Mouse (Mus musculus) retina, postnatal 7 days (tissue): Measurements from ENCODE around the gene E130309D02Rik.

Experiments
- DNase-seq: peaks from one replicate; pipeline ENCODE4 v3.0.0-alpha.2; 2012; ENCODE audit warnings: low read depth, low spot score

E130309D02Rik gene

GRCm38 (mm10) chr5:143268985-143269362 is 46.2 kb downstream of the E130309D02Rik start:
- DNase-seq, result no peak

- DNase-seq, result no peak
These were observed 48.4 kb downstream of the E130309D02Rik start for GRCm38 (mm10) chr5:143266794-143267193.

- no peak for DNase-seq
These were observed 49.8 kb downstream of the E130309D02Rik start for GRCm38 (mm10) chr5:143265409-143265808.

GRCm38 (mm10) chr5:143264689-143265088 is 50.5 kb downstream of the E130309D02Rik start:
- no peak for DNase-seq

- DNase-seq, result no peak
These were observed 53.5 kb downstream of the E130309D02Rik start for GRCm38 (mm10) chr5:143261636-143262035.

GRCm38 (mm10) chr5:143255802-143256201 is 59.4 kb downstream of the E130309D02Rik start:
- no peak for DNase-seq

- DNase-seq, result no peak
These were observed 60.0 kb downstream of the E130309D02Rik start for GRCm38 (mm10) chr5:143255131-143255519.

- no peak for DNase-seq
These were observed 60.6 kb downstream of the E130309D02Rik start for GRCm38 (mm10) chr5:143254487-143255130.

GRCm38 (mm10) chr5:143253881-143254486 is 61.2 kb downstream of the E130309D02Rik start:
- DNase-seq, result no peak

- DNase-seq, result no peak
These were observed 61.8 kb downstream of the E130309D02Rik start for GRCm38 (mm10) chr5:143253186-143253880.

- DNase-seq, result no peak
These were observed 62.4 kb downstream of the E130309D02Rik start for GRCm38 (mm10) chr5:143252791-143253185.

- DNase-seq, result no peak
These were observed 63.1 kb downstream of the E130309D02Rik start for GRCm38 (mm10) chr5:143252039-143252438.
